Mouse (Mus musculus) intestine, embryonic 15.5 days (tissue): ENCODE results near the gene Olfr432. TPM values are rescaled to one million over a fixed set of nuclear protein-coding genes. Genes with fewer than 3 reads are reported as not detected.

Experiments used
- ATAC-seq: fragments of 200-750 bp; cut with Nextera tagmentation; 2 replicates; pipeline ENCODE4 v1.8.0; 2017; ENCODE audit warnings: moderate TSS enrichment, moderate library complexity
- H3K27ac ChIP-seq: fragments of 300-500 bp; sonication (generic); 2 replicates; pipeline ENCODE4 v1.5.1; 2015; ENCODE audit warnings: mild to moderate bottlenecking, inconsistent platforms
- H3K27me3 ChIP-seq: fragments of 300-500 bp; sonication (generic); replicated peaks from 2 replicates; pipeline ENCODE4 v1.6.1; 2015; ENCODE audit warnings: inconsistent platforms
- H3K36me3 ChIP-seq: fragments of 300-500 bp; sonication (generic); 2 replicates; pipeline ENCODE4 v1.6.1; 2015; ENCODE audit warnings: inconsistent platforms
- H3K4me1 ChIP-seq: fragments of 300-500 bp; sonication (generic); replicated peaks from 2 replicates; pipeline ENCODE4 v1.6.1; 2015; ENCODE audit warnings: inconsistent platforms
- H3K4me2 ChIP-seq: fragments of 300-500 bp; sonication (generic); replicated peaks from 2 replicates; pipeline ENCODE4 v1.6.1; 2015; ENCODE audit warnings: mild to moderate bottlenecking, inconsistent platforms
- H3K4me3 ChIP-seq: fragments of 300-500 bp; sonication (generic); replicated peaks from 2 replicates; pipeline ENCODE4 v1.5.1; 2015; ENCODE audit warnings: inconsistent platforms
- H3K9ac ChIP-seq: fragments of 300-500 bp; sonication (generic); 2 replicates; pipeline ENCODE4 v1.6.1; 2015; ENCODE audit warnings: inconsistent platforms
- H3K9me3 ChIP-seq: fragments of 300-500 bp; sonication (generic); 2 replicates; pipeline ENCODE4 v1.6.1; 2016; ENCODE audit warnings: inconsistent platforms
- WGBS: fragments of 180-500 bp; shearing (Covaris S2); methylation state at CpG from one replicate; pipeline ENCODE4 v1.1.7; 2015; 5-methylcytosine and 5-hydroxymethylcytosine counted together
- polyA plus RNA-seq: library from polyadenylated mRNA; unstranded; fragments of >200 nt; fragmentation: Nextera tagmentation; extraction: Ambion mirVana; gene quantifications from 2 replicates; pipeline ENCODE4 v1.2.1, GENCODE M21; 2015

Olfr432 gene
- polyA plus RNA-seq, 1 experiment from 2014 or later = not detected

GRCm38 (mm10) chr1:174051515-174051914 is 2.5 kb downstream of the Olfr432 start:
- Histone ChIP-seq H3K27me3 (no peaks in the 10 kb centered on the region), H3K4me1 (no peaks in the 10 kb centered on the region), H3K4me2 (no peak overlapping the region), H3K9ac (no peak overlapping the region), H3K4me3 (no peak overlapping the region), H3K36me3 (no peaks in the 10 kb centered on the region), H3K27ac (no peak overlapping the region), H3K9me3 (no peaks in the 10 kb centered on the region)
- no peak for ATAC-seq
- WGBS = 80% methylated on average over 4 of the region's 4 CpGs

- H3K27ac ChIP-seq = no peak overlapping the region
- WGBS = 90% methylated on average over 5 of the region's 5 CpGs
- no peaks in the 10 kb centered on the region for H3K27me3 ChIP-seq
- H3K4me3 ChIP-seq = no peak overlapping the region
- no peak for ATAC-seq
- H3K9ac ChIP-seq = no peak overlapping the region
- H3K4me2 ChIP-seq = no peak overlapping the region
- H3K36me3 ChIP-seq = no peaks in the 10 kb centered on the region
- H3K4me1 ChIP-seq = no peaks in the 10 kb centered on the region
- no peaks in the 10 kb centered on the region for H3K9me3 ChIP-seq
Measured at GRCm38 (mm10) chr1:174051931-174052536, 3.0 kb downstream of the Olfr432 start.

DNA sequence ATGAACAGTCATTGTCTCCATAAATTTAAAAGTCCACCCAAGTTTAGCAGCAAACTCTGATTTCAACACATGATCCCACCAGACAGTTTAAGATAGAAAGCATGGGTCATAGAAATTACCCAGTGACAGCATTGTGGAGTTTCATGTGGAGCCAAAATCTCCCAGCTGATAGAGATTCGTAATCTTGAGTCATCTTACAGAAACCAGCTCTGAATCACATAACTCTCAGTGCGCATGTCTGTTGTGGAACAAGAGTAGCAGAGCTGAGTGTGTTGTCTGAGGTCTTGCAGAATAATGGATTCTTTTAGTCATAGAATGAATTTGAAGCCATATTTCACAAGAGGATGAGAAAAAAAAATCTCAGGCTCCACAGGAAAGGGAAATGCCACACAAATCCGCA is 4.0 kb downstream of the Olfr432 start:
- H3K27me3 ChIP-seq = no peaks in the 10 kb centered on the region
- H3K9ac ChIP-seq = no peak overlapping the region
- H3K36me3 ChIP-seq = no peaks in the 10 kb centered on the region
- no peak overlapping the region for H3K4me2 ChIP-seq
- WGBS = 72% methylated on average over 3 of the region's 3 CpGs
- H3K4me1 ChIP-seq = no peaks in the 10 kb centered on the region
- no peaks in the 10 kb centered on the region for H3K9me3 ChIP-seq
- no peak overlapping the region for H3K4me3 ChIP-seq
- no peak for ATAC-seq
- H3K27ac ChIP-seq = no peak overlapping the region

GRCm38 (mm10) chr1:174055248-174055647 is 6.2 kb downstream of the Olfr432 start:
- 78% methylated on average over 2 of the region's 2 CpGs for WGBS
- Histone ChIP-seq H3K4me3 (no peak overlapping the region), H3K9me3 (no peaks in the 10 kb centered on the region), H3K4me1 (no peaks in the 10 kb centered on the region), H3K27ac (no peak overlapping the region), H3K27me3 (no peaks in the 10 kb centered on the region), H3K4me2 (no peak overlapping the region), H3K9ac (no peak overlapping the region), H3K36me3 (no peaks in the 10 kb centered on the region)
- ATAC-seq = no peak

DNA sequence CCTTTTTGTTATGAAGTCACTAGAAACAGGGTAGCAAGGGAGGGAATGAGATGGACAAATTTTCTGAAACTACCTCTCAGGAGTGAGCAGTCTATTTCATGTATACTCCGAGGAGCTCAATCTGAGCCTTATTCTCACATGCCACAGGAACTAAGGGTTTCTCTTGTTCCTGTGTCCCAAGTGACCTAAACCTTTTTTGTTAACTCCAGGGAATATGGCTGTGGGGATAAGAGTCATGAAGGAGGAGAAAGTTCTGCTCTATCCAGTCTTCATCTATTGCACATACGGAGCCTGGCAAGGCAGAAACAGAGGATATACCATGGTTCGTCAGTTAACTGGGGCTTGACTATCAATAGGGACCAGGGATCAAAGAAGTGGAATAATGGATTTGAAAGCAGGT is 17.3 kb downstream of the Olfr432 start, which contains the start of gene Olfr430:
Olfr430 (plus strand) TSS at position 301 of the 400 bp plus-strand sequence.
- no peak within 1 kb of the TSS for H3K9ac ChIP-seq
- H3K4me2 ChIP-seq = no peak within 1 kb of the TSS
- H3K9me3 ChIP-seq = no peaks in the 10 kb centered on the region
- H3K4me3 ChIP-seq = no peak within 1 kb of the TSS
- H3K4me1 ChIP-seq = no peaks in the 10 kb centered on the region
- H3K27ac ChIP-seq = no peak within 1 kb of the TSS
- ATAC-seq = no peak
- no peaks in the 10 kb centered on the region for H3K27me3 ChIP-seq
- WGBS = 90% methylated on average over 3 of the region's 3 CpGs
- no peaks in the 10 kb centered on the region for H3K36me3 ChIP-seq

GRCm38 (mm10) chr1:174084031-174084430 is 35.0 kb downstream of the Olfr432 start, which contains the start of gene Olfr429:
Olfr429 (plus strand) TSS chr1:174084331.
- WGBS = 91% methylated on average over 2 of the region's 2 CpGs

GRCm38 (mm10) chr1:174096591-174096990 is 47.6 kb downstream of the Olfr432 start, which contains the start of gene Olfr427:
Olfr427 (plus strand) TSS chr1:174096891.
- Histone ChIP-seq H3K4me3 (no peak within 1 kb of the TSS), H3K9ac (no peak within 1 kb of the TSS), H3K4me1 (no peaks in the 10 kb centered on the region), H3K4me2 (no peak within 1 kb of the TSS), H3K27ac (no peak within 1 kb of the TSS), H3K27me3 (no peaks in the 10 kb centered on the region), H3K9me3 (no peaks in the 10 kb centered on the region), H3K36me3 (no peaks in the 10 kb centered on the region)
- 88% methylated on average over 1 of the region's 1 CpGs for WGBS
- no peak for ATAC-seq

More at GRCm38 (mm10) chr1:174084031-174084430, 35.0 kb downstream of the Olfr432 start, which contains the start of gene Olfr429:
- ATAC-seq = no peak
- Histone ChIP-seq H3K4me1 (no peaks in the 10 kb centered on the region), H3K9ac (no peak within 1 kb of the TSS), H3K36me3 (no peaks in the 10 kb centered on the region), H3K27me3 (no peaks in the 10 kb centered on the region), H3K4me2 (no peak within 1 kb of the TSS), H3K9me3 (no peaks in the 10 kb centered on the region), H3K4me3 (no peak within 1 kb of the TSS), H3K27ac (no peak within 1 kb of the TSS)

DNA sequence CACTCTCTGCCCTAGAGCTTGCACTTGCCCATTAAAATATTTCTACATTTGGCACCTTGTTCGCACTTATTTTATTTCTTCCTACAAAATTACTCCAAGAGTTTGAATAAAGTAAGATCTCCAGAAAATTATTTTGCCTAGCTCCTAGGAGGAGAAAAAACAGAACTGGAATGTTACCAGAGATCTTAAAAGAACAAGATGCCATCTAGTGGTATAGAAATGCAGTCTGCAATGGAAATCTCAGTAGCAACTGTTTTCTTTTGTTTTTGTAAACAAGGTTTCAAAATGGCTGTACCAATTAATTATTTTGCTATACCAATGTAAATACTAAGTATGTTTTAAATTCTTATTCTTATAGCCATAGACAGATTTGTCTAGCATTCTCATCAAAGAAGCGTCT is 54.7 kb downstream of the Olfr432 start:
- Histone ChIP-seq H3K9ac (no peak overlapping the region), H3K4me1 (no peaks in the 10 kb centered on the region), H3K4me3 (no peak overlapping the region), H3K4me2 (no peak overlapping the region), H3K36me3 (no peaks in the 10 kb centered on the region), H3K27ac (no peak overlapping the region), H3K27me3 (no peaks in the 10 kb centered on the region), H3K9me3 (no peaks in the 10 kb centered on the region)
- ATAC-seq = no peak
- 61% methylated on average over 2 of the region's 2 CpGs for WGBS

Other genes starting within 250 kb of the Olfr432 start
- 0.74 and 1.3 TPM in 2 replicates for gene Ifi211, start 136.2 kb upstream of the Olfr432 start, polyA plus RNA-seq
- gene Mndal, start 106.7 kb upstream of the Olfr432 start, polyA plus RNA-seq = 3.0 and 3.4 TPM in 2 replicates
- 1.9 and 2.3 TPM in 2 replicates for gene Ifi203, start 106.5 kb upstream of the Olfr432 start, polyA plus RNA-seq
- gene Ifi202b, start 66.5 kb upstream of the Olfr432 start, polyA plus RNA-seq = not detected in 2 replicates
- gene Ifi205, start 17.4 kb upstream of the Olfr432 start, polyA plus RNA-seq = 1.2 and 1.3 TPM in 2 replicates
- gene Olfr433, start 8.5 kb upstream of the Olfr432 start, polyA plus RNA-seq = not detected in 2 replicates
- gene Olfr430, start 17.4 kb downstream of the Olfr432 start, polyA plus RNA-seq = not detected in 2 replicates
- gene Olfr429, start 35.1 kb downstream of the Olfr432 start, polyA plus RNA-seq = not detected in 2 replicates
- not detected in 2 replicates for gene Olfr427, start 47.7 kb downstream of the Olfr432 start, polyA plus RNA-seq
- gene Olfr231, start 72.0 kb downstream of the Olfr432 start, polyA plus RNA-seq = not detected in 2 replicates
- gene Olfr424, start 82.3 kb downstream of the Olfr432 start, polyA plus RNA-seq = not detected in 2 replicates
- gene Olfr420, start 106.4 kb downstream of the Olfr432 start, polyA plus RNA-seq = not detected in 2 replicates
- 0.85 and 0.94 TPM in 2 replicates for gene Spta1, start 123.6 kb downstream of the Olfr432 start, polyA plus RNA-seq
- gene Olfr419, start 202.9 kb downstream of the Olfr432 start, polyA plus RNA-seq = not detected in 2 replicates